Mouse (Mus musculus): ENCODE data around the gene Nrg4.

Nrg4 gene

DNA sequence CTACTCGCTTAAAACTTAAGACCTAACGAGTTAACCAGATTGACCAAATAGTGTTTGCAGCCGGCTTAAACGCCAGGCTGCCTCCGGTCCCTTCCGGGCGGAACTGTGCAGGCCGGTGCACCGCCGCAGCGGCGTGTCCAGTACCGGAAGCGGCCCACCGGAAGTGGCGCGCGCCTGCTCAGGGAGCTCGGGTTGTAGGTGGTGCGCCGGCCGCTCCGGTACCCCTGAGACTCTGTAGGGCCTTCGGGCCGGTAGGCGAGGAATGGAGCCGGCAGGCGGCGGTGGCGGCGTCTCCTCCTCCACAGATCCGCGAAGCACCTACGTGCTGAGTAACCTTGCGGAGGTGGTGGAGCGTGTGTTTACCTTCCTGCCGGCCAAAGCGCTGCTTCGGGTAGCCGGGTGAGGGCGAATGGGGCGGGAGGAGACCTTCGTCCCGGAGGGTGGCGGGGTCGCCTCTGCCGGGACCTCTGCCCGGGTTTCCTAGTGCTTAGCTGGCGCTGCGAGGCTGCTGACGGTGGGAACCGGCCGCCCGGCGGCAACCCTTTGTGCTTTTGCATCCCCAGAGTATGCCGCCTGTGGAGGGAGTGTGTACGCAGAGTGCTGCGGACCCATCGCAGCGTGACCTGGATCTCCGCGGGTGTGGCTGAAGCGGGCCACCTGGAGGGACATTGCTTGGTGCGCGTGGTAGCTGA lies 117.7 kb downstream of the Nrg4 start, which contains the start of gene Fbxo22:
Fbxo22 (plus strand) TSS at position 136 of the 692 bp plus-strand sequence.
- peak; percentile 87 for DNase-seq

DNA sequence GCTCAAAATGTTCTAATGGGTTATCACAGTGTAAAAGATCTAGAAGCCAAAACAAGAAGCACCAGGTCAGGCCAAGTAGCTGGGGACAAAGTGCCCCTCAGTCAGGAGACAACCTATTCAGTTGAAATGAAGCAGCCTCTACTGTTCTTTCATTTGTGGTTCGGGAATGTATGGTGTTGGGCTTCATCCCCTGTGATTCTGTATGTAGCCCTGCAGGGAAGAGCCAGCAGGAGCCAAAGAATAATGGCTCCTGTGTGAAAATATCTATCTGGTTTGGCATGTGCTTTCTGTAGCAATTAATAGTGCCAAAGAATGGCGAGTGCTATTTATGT lies 118.2 kb downstream of the Nrg4 start:
- no peak for DNase-seq

DNA sequence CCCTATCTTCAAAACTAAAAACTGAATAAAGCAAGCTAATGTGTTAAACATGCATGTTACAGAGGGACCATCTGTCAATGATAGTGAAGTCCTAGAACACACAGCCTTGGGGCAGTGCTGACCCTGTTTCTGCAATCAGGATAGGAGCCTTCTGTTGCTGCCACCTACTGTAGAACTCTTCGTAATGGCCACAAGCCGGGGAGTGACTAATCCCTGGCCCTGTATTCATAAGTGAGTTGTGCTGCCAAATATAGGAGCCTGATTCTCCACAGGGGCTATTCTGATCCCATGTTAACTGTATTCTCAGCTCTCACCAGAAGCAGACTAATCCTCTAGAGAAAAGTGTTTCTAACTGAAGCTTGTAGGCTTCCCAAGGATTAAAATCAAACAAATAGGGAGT lies 127.3 kb downstream of the Nrg4 start:
- DNase-seq = no peak

DNA sequence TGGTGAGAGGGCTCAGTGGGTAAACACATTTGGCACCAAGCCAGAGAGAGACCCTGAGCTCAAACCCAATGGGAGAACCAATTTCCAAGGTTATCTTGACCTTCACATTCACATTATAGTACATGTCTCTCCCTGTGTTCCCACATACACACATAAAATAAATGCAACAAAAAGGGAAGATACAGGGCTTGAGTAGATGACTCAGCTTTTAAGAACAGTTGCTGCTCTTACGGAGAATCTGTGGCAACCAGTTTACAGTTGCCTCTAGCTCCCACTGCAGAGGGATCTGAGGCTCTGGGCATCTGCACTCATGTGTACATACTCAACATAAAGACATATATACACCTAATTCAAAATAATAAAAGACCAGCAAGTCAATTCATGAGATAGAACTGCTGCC lies 128.4 kb downstream of the Nrg4 start:
- no peak for DNase-seq

DNA sequence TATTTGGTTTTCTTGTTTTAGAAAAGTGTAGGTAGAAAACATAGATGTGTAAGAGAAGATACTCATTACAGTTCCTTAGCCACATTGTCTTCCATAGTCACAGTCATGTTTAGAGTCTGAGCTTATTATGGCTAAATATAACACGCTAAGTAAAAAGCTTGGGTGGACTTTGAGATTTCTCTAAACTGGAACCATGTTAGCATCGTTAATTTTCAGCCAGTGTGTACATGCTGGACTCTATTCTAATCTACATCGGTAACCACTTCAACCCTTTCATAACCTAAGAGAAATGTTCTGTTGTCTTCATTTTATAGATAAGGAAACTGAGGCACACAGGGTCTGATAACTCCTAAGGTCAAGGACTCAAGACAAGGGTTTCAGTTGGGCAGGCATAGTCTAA lies 130.8 kb downstream of the Nrg4 start:
- DNase-seq = no peak

DNA sequence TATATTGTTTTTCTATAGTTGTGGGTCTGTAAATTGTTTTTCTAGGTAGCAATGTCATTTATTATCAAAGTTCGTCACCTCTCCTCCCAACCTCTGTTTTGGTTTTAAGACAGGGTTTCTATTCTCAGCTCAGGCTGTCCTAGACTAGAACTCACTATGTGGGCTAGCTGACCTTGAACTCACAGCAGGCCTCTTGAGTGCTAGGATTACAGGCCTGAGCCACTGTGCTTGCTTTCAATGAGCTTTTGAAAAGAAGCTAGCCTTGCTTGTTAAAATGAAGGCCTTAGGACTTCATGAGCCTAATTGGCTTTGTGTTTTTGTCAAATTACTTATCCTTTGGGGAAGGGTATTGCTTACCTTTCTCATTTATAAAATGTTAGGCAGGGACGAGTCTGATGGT lies 152.4 kb downstream of the Nrg4 start:
- DNase-seq = no peak

DNA sequence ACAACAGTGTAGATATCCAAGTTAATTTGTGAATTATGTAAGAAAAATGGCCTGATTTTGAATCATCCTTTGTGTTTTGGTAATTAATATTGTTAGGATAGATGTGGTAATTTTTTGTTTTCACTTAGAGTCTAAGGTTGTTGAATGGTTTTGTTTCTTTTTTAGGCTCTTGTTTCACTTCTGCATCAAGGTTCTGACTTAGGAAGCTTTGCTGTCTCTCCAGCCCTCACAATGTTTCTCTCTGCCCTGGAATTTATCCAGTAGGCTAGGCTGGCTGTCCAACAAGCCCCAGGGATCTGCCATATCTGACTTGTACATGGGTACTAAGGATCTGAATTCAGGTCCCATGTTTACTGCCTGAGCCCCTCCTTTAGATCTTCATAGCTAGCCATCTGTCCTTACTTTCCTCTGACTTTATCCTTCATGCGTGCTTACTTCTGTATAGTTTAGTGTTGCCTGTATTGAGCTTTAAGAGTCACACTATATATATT lies 154.4 kb downstream of the Nrg4 start:
- no peak for DNase-seq

DNA sequence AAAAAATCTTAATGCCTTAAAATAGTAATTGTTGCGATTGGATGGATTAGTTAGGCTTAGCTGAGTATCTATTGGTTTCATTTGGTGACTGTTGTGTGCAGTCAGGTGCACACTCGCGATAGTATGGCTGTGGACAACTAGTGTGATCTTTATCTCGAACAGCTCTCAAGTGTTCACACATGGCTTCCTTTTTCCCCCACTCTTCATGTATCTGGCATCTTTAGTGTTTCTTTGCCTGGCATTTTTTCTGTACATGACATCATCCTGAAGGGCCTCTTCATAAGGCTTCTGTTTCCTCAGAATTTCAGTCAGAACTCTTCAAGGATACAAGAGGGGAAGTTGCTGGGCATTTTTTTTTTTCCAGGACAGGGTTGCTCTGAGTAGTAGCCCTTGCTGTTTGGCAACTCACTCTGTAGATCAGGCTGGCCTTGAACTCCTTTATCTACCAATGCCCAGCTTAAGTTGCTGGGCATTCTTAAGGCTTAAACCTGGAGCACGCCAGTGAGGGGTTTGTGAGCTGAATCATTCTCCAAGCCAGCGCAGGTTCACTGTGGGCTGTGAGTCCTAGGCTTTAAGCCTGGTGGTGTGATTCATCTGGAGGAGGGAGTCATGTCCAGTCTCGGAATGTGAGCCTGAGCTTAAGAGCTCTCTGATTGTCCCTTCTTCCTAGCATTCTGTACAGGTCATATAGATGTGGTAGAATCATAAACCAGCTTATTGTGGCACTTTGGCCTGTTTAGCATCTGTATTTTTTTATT lies 155.8 kb downstream of the Nrg4 start:
- no peak for DNase-seq

Data from liver (tissue).